Mouse (Mus musculus) monocyte, adult 5-6 weeks (primary cell): ENCODE measurements around the gene Gm14419. TPM values are rescaled to one million over a fixed set of nuclear protein-coding genes. Genes with fewer than 3 reads are reported as not detected.
"Not testable (repeated sequence)": the region's sequence is repeated elsewhere in the genome, so short reads cannot be mapped to it uniquely, and the experiment has no call there.

Experiments
- ATAC-seq: fragments of 153-309, 156-312 bp; replicated peaks from 2 replicates; pipeline ENCODE4 v1.8.0; 2017; ENCODE audit warnings: mild to moderate bottlenecking; ENCODE audit not compliant: low TSS enrichment, insufficient number of reproducible peaks, severe bottlenecking, poor library complexity, low FRiP score
- total RNA-seq: library from RNA; stranded (forward); fragments of 200-1000, 200-491, 200-594 nt; gene quantifications from 3 replicates; pipeline ENCODE4 v1.2.3, GENCODE M21; 2017

Gm14419 gene
- 6.7 to 18.4 TPM in 2 of 3 replicates, not detected in the other for total RNA-seq

- ATAC-seq, result not testable (repeated sequence)
These were observed at the start of gene Gm14419 for GRCm38 (mm10) chr2:177000656-177001055. Gene Gm14419 (plus strand): TSS chr2:177000956.

Other genes with a start within 250 kb of the Gm14419 start
- gene Gm14295, start 202.3 kb upstream of the Gm14419 start, total RNA-seq, result 2.2 to 6.0 TPM in 2 of 3 replicates, not detected in the other
- not detected in 3 replicates for gene Gm14408, start 169.8 kb upstream of the Gm14419 start, total RNA-seq
- gene Gm14296, start 73.1 kb upstream of the Gm14419 start, total RNA-seq, result 0.67 to 3.2 TPM (median 2.6 TPM) in 3 replicates
- gene Gm14401, start 73.4 kb downstream of the Gm14419 start, total RNA-seq, result 0.78 TPM in 1 of 3 replicates, not detected in the others
- 2.3 to 7.2 TPM (median 5.3 TPM) in 3 replicates for gene Gm14410, start 205.5 kb downstream of the Gm14419 start, total RNA-seq